Mouse (Mus musculus) urinary bladder, postnatal 25 days (tissue): ENCODE data around the gene Smpd3.

Experiments
- DNase-seq: peaks from one replicate; pipeline ENCODE4 v3.0.0; 2022; ENCODE audit warnings: low spot score

The Smpd3 gene

GRCm38 (mm10) chr8:106226589-106226988 is 111.2 kb downstream of the Smpd3 start:
- peak; percentile 49 for DNase-seq

- DNase-seq: no peak
Measured at GRCm38 (mm10) chr8:106219620-106220019, 118.2 kb downstream of the Smpd3 start.

GRCm38 (mm10) chr8:106213959-106214358 is 123.8 kb downstream of the Smpd3 start:
- DNase-seq: no peak

- no peak for DNase-seq
Measured at GRCm38 (mm10) chr8:106211421-106211820, 126.4 kb downstream of the Smpd3 start.

GRCm38 (mm10) chr8:106210821-106211345 is 126.9 kb downstream of the Smpd3 start, which contains the start of the genes Slc7a6os and Prmt7:
TSS of gene Slc7a6os (minus strand) at chr8:106210935.
TSS of gene Prmt7 (plus strand) at chr8:106210936.
- peak; percentile 93 for DNase-seq

GRCm38 (mm10) chr8:106210035-106210731 is 127.6 kb downstream of the Smpd3 start:
- no peak for DNase-seq
